Mouse (Mus musculus): ENCODE measurements at regions not wholly inside any gene's neighbourhood (a gene's known extent, or its start where the extent isn't known, plus 50 kb on each side); places are given as distances from the start of the nearest gene placed in this dataset.

- no peak for TF ChIP-seq GATA1 (IDR thresholded peaks at IDR 0.05; ENCODE audit: low read length)
These were observed 325.0 kb upstream of the Etaa1 start for GRCm38 (mm10) chr11:18278585-18279136.

- no peak for TF ChIP-seq GATA1 (IDR thresholded peaks at IDR 0.05; ENCODE audit: low read length)
These were observed 318.7 kb upstream of the Etaa1 start for GRCm38 (mm10) chr11:18272392-18272791.

- TF ChIP-seq GATA1 (IDR thresholded peaks at IDR 0.05; ENCODE audit: low read length), result no peak
These were observed 312.5 kb upstream of the Etaa1 start for GRCm38 (mm10) chr11:18266161-18266560.

- TF ChIP-seq GATA1 (IDR thresholded peaks at IDR 0.05; ENCODE audit: low read length), result no peak
These were observed 309.2 kb upstream of the Etaa1 start for GRCm38 (mm10) chr11:18262901-18263300.

GRCm38 (mm10) chr11:18249236-18249635 is 295.6 kb upstream of the Etaa1 start:
- TF ChIP-seq GATA1 (IDR thresholded peaks at IDR 0.05; ENCODE audit: low read length), result no peak

- TF ChIP-seq GATA1 (IDR thresholded peaks at IDR 0.05; ENCODE audit: low read length), result peak; percentile 32
These were observed 263.1 kb upstream of the Etaa1 start for GRCm38 (mm10) chr11:18216762-18217161.

GRCm38 (mm10) chr11:18173028-18173427 is 219.4 kb upstream of the Etaa1 start:
- no peak for TF ChIP-seq GATA1 (IDR thresholded peaks at IDR 0.05; ENCODE audit: low read length)

- TF ChIP-seq GATA1 (IDR thresholded peaks at IDR 0.05; ENCODE audit: low read length), result no peak
These were observed 217.6 kb upstream of the Etaa1 start for GRCm38 (mm10) chr11:18171207-18171776.

- TF ChIP-seq GATA1 (IDR thresholded peaks at IDR 0.05; ENCODE audit: low read length), result no peak
These were observed 212.1 kb upstream of the Etaa1 start for GRCm38 (mm10) chr11:18165609-18166347.

- no peak for TF ChIP-seq GATA1 (IDR thresholded peaks at IDR 0.05; ENCODE audit: low read length)
These were observed 210.3 kb upstream of the Etaa1 start for GRCm38 (mm10) chr11:18164025-18164423.

GRCm38 (mm10) chr11:18163156-18164024 is 209.7 kb upstream of the Etaa1 start:
- no peak for TF ChIP-seq GATA1 (IDR thresholded peaks at IDR 0.05; ENCODE audit: low read length)

GRCm38 (mm10) chr11:18156506-18156905 is 202.8 kb upstream of the Etaa1 start:
- TF ChIP-seq GATA1 (IDR thresholded peaks at IDR 0.05; ENCODE audit: low read length), result no peak

GRCm38 (mm10) chr11:18151788-18152563 is 198.3 kb upstream of the Etaa1 start:
- no peak for TF ChIP-seq GATA1 (IDR thresholded peaks at IDR 0.05; ENCODE audit: low read length)

GRCm38 (mm10) chr11:18151369-18151768 is 197.7 kb upstream of the Etaa1 start:
- no peak for TF ChIP-seq GATA1 (IDR thresholded peaks at IDR 0.05; ENCODE audit: low read length)

- TF ChIP-seq GATA1 (IDR thresholded peaks at IDR 0.05; ENCODE audit: low read length), result no peak
These were observed 173.8 kb upstream of the Etaa1 start for GRCm38 (mm10) chr11:18127488-18127887.
